Mouse (Mus musculus) E14TG2a.4 (cell line): ENCODE measurements around the gene Ankmy2.

Experiments
- CTCF ChIP-seq: conservative IDR thresholded peaks from 2 replicates; pipeline ENCODE4 v1.5.1; 2014; ENCODE audit warnings: low read length
- NANOG ChIP-seq: IDR thresholded peaks from 2 replicates; pipeline ENCODE4 v1.6.1; 2014; ENCODE audit warnings: borderline replicate concordance, low read length, mixed read lengths

GRCm38 (mm10) chr12:36156637-36157303 lies at the start of gene Ankmy2:
- TF ChIP-seq CTCF (no peak), NANOG (no peak)
